Mouse (Mus musculus): ENCODE results near the gene Slc11a1. TPM values are rescaled to one million over a fixed set of nuclear protein-coding genes. Genes with fewer than 3 reads are reported as not detected.
A peak's percentile ranks its signal among the peaks of the same experiment; 100 is the strongest.

The Slc11a1 gene
- polyA plus RNA-seq, 1 experiment, result 48.7 TPM

GRCm38 (mm10) chr1:74351185-74351769 is 23.7 kb upstream of the Slc11a1 start:
- no peaks in the 10 kb centered on the region for H3K27me3 ChIP-seq (ENCODE audit: control insufficient read depth, insufficient read depth, low read length)
- no peak overlapping the region for H3K4me3 ChIP-seq (ENCODE audit: control insufficient read depth, insufficient read depth, low read length)
- H3K4me1 ChIP-seq (replicated peaks; ENCODE audit: control insufficient read depth, insufficient read depth, low read length), result no peaks in the 10 kb centered on the region
- DNase-seq, result no peak
- H3K36me3 ChIP-seq (ENCODE audit: control insufficient read depth, insufficient read depth, low read length), result no peaks in the 10 kb centered on the region
- H3K27ac ChIP-seq (ENCODE audit: control insufficient read depth, insufficient read depth, low read length), result no peak overlapping the region
- TF ChIP-seq POLR2A (IDR thresholded peaks at IDR 0.05; ENCODE audit: control insufficient read depth, extremely low read depth, insufficient read depth, low read length, poor library complexity) (no peak), CTCF (IDR thresholded peaks at IDR 0.05; ENCODE audit: borderline replicate concordance, control insufficient read depth, extremely low read depth, insufficient read depth, low read length, poor library complexity) (no peak)
- WGBS, result 86% methylated on average over 13 of the region's 13 CpGs

- WGBS, result 93% methylated on average over 5 of the region's 5 CpGs
- Histone ChIP-seq H3K27ac (ENCODE audit: control insufficient read depth, insufficient read depth, low read length) (no peak overlapping the region), H3K4me1 (replicated peaks; ENCODE audit: control insufficient read depth, insufficient read depth, low read length) (no peaks in the 10 kb centered on the region), H3K36me3 (ENCODE audit: control insufficient read depth, insufficient read depth, low read length) (no peaks in the 10 kb centered on the region), H3K27me3 (ENCODE audit: control insufficient read depth, insufficient read depth, low read length) (no peaks in the 10 kb centered on the region), H3K4me3 (ENCODE audit: control insufficient read depth, insufficient read depth, low read length) (no peak overlapping the region)
- no peak for TF ChIP-seq CTCF (IDR thresholded peaks at IDR 0.05; ENCODE audit: borderline replicate concordance, control insufficient read depth, extremely low read depth, insufficient read depth, low read length, poor library complexity)
- no peak for TF ChIP-seq POLR2A (IDR thresholded peaks at IDR 0.05; ENCODE audit: control insufficient read depth, extremely low read depth, insufficient read depth, low read length, poor library complexity)
- DNase-seq, result no peak
Observed at GRCm38 (mm10) chr1:74352532-74353096, 22.4 kb upstream of the Slc11a1 start.

GRCm38 (mm10) chr1:74353453-74354229 is 21.4 kb upstream of the Slc11a1 start:
- TF ChIP-seq CTCF (IDR thresholded peaks at IDR 0.05; ENCODE audit: borderline replicate concordance, control insufficient read depth, extremely low read depth, insufficient read depth, low read length, poor library complexity) (no peak), POLR2A (IDR thresholded peaks at IDR 0.05; ENCODE audit: control insufficient read depth, extremely low read depth, insufficient read depth, low read length, poor library complexity) (no peak)
- no peaks in the 10 kb centered on the region for H3K36me3 ChIP-seq (ENCODE audit: control insufficient read depth, insufficient read depth, low read length)
- no peaks in the 10 kb centered on the region for H3K4me1 ChIP-seq (replicated peaks; ENCODE audit: control insufficient read depth, insufficient read depth, low read length)
- 96% methylated on average over 9 of the region's 9 CpGs for WGBS
- DNase-seq, result no peak
- no peak overlapping the region for H3K27ac ChIP-seq (ENCODE audit: control insufficient read depth, insufficient read depth, low read length)
- no peaks in the 10 kb centered on the region for H3K27me3 ChIP-seq (ENCODE audit: control insufficient read depth, insufficient read depth, low read length)
- no peak overlapping the region for H3K4me3 ChIP-seq (ENCODE audit: control insufficient read depth, insufficient read depth, low read length)

- no peaks in the 10 kb centered on the region for H3K27me3 ChIP-seq (ENCODE audit: control insufficient read depth, insufficient read depth, low read length)
- TF ChIP-seq CTCF (IDR thresholded peaks at IDR 0.05; ENCODE audit: borderline replicate concordance, control insufficient read depth, extremely low read depth, insufficient read depth, low read length, poor library complexity), result no peak
- TF ChIP-seq POLR2A (IDR thresholded peaks at IDR 0.05; ENCODE audit: control insufficient read depth, extremely low read depth, insufficient read depth, low read length, poor library complexity), result no peak
- no peak overlapping the region for H3K27ac ChIP-seq (ENCODE audit: control insufficient read depth, insufficient read depth, low read length)
- H3K4me3 ChIP-seq (ENCODE audit: control insufficient read depth, insufficient read depth, low read length), result no peak overlapping the region
- no peak for DNase-seq
- no peaks in the 10 kb centered on the region for H3K4me1 ChIP-seq (replicated peaks; ENCODE audit: control insufficient read depth, insufficient read depth, low read length)
- no peaks in the 10 kb centered on the region for H3K36me3 ChIP-seq (ENCODE audit: control insufficient read depth, insufficient read depth, low read length)
Observed at GRCm38 (mm10) chr1:74357531-74357930, 17.5 kb upstream of the Slc11a1 start.

GRCm38 (mm10) chr1:74359952-74360517 is 15.0 kb upstream of the Slc11a1 start:
- Histone ChIP-seq H3K4me3 (ENCODE audit: control insufficient read depth, insufficient read depth, low read length) (no peak overlapping the region), H3K4me1 (replicated peaks; ENCODE audit: control insufficient read depth, insufficient read depth, low read length) (peaks cover 6% of the 10 kb centered on the region), H3K27ac (ENCODE audit: control insufficient read depth, insufficient read depth, low read length) (no peak overlapping the region), H3K36me3 (ENCODE audit: control insufficient read depth, insufficient read depth, low read length) (no peaks in the 10 kb centered on the region), H3K27me3 (ENCODE audit: control insufficient read depth, insufficient read depth, low read length) (no peaks in the 10 kb centered on the region)
- no peak for TF ChIP-seq CTCF (IDR thresholded peaks at IDR 0.05; ENCODE audit: borderline replicate concordance, control insufficient read depth, extremely low read depth, insufficient read depth, low read length, poor library complexity)
- WGBS, result 61% methylated on average over 5 of the region's 5 CpGs
- no peak for DNase-seq

- DNase-seq, result peak; percentile 59
- no peak for TF ChIP-seq CTCF (IDR thresholded peaks at IDR 0.05; ENCODE audit: borderline replicate concordance, control insufficient read depth, extremely low read depth, insufficient read depth, low read length, poor library complexity)
- no peak for TF ChIP-seq POLR2A (IDR thresholded peaks at IDR 0.05; ENCODE audit: control insufficient read depth, extremely low read depth, insufficient read depth, low read length, poor library complexity)
- H3K4me1 ChIP-seq (replicated peaks; ENCODE audit: control insufficient read depth, insufficient read depth, low read length), result peaks cover 6% of the 10 kb centered on the region
- H3K36me3 ChIP-seq (ENCODE audit: control insufficient read depth, insufficient read depth, low read length), result no peaks in the 10 kb centered on the region
- no peak within 1 kb of the TSS for H3K4me3 ChIP-seq (ENCODE audit: control insufficient read depth, insufficient read depth, low read length)
- whole genome bisulfite sequencing, result 3% methylated on average over 2 of the region's 2 CpGs
- H3K27me3 ChIP-seq (ENCODE audit: control insufficient read depth, insufficient read depth, low read length), result no peaks in the 10 kb centered on the region
- H3K27ac ChIP-seq (ENCODE audit: control insufficient read depth, insufficient read depth, low read length), result no peak within 1 kb of the TSS
Observed at GRCm38 (mm10) chr1:74361812-74362211, 13.2 kb upstream of the Slc11a1 start, which contains the start of gene Catip. Catip (plus strand) TSS chr1:74362108.
